Mouse (Mus musculus): ENCODE data around the gene Dnttip2.

Gene Dnttip2

GRCm38 (mm10) chr3:122324528-122324927, 50.3 kb downstream of the Dnttip2 start:
- DNase-seq (ENCODE audit: low read depth, low spot score): no peak

- no peak for DNase-seq (ENCODE audit: low read depth, low spot score)
These were observed 56.3 kb downstream of the Dnttip2 start for GRCm38 (mm10) chr3:122330484-122330883.

- peak; percentile 81 for DNase-seq (ENCODE audit: low read depth, low spot score)
These were observed 59.3 kb downstream of the Dnttip2 start for GRCm38 (mm10) chr3:122333493-122333892.

- peak; percentile 70 for DNase-seq (ENCODE audit: low read depth, low spot score)
These were observed 59.7 kb downstream of the Dnttip2 start for GRCm38 (mm10) chr3:122333902-122334301.

- DNase-seq (ENCODE audit: low read depth, low spot score): no peak
These were observed 60.2 kb downstream of the Dnttip2 start for GRCm38 (mm10) chr3:122334375-122334774.
